Mouse (Mus musculus) hindbrain, embryonic 13.5 days (tissue): ENCODE measurements at regions not wholly inside any gene's neighbourhood (a gene's known extent, or its start where the extent isn't known, plus 50 kb on each side); places are given as distances from the start of the nearest gene placed in this dataset.

Source experiments
- ATAC-seq: fragments of 200-750 bp; cut with Nextera tagmentation; 2 replicates; pipeline ENCODE4 v1.8.0; 2017; ENCODE audit warnings: moderate TSS enrichment; ENCODE audit not compliant: low FRiP score
- H3K27ac ChIP-seq: fragments of 300-500 bp; sonication (generic); 2 replicates; pipeline ENCODE4 v1.5.1; 2015; ENCODE audit warnings: inconsistent platforms, mild to moderate bottlenecking, moderate library complexity
- H3K27me3 ChIP-seq: fragments of 300-500 bp; sonication (generic); 2 replicates; pipeline ENCODE4 v1.6.1; 2015; ENCODE audit warnings: mild to moderate bottlenecking, inconsistent platforms
- H3K36me3 ChIP-seq: fragments of 300-500 bp; sonication (generic); 2 replicates; pipeline ENCODE4 v1.6.1; 2015; ENCODE audit warnings: mild to moderate bottlenecking, inconsistent platforms
- H3K4me1 ChIP-seq: fragments of 300-500 bp; sonication (generic); replicated peaks from 2 replicates; pipeline ENCODE4 v1.6.1; 2015; ENCODE audit warnings: inconsistent platforms
- H3K4me2 ChIP-seq: fragments of 300-500 bp; sonication (generic); 2 replicates; pipeline ENCODE4 v1.6.1; 2015; ENCODE audit warnings: inconsistent platforms, mild to moderate bottlenecking, moderate library complexity
- H3K4me3 ChIP-seq: fragments of 300-500 bp; sonication (generic); 2 replicates; pipeline ENCODE4 v1.5.1; 2015; ENCODE audit warnings: mild to moderate bottlenecking, inconsistent platforms
- H3K9ac ChIP-seq: fragments of 300-500 bp; sonication (generic); 2 replicates; pipeline ENCODE4 v1.6.1; 2015; ENCODE audit warnings: mild to moderate bottlenecking, inconsistent platforms
- H3K9me3 ChIP-seq: fragments of 300-500 bp; sonication (generic); 2 replicates; pipeline ENCODE4 v1.6.1; 2016; ENCODE audit warnings: inconsistent platforms
- WGBS: fragments of 180-500 bp; shearing (Covaris S2); methylation state at CpG from one replicate; pipeline ENCODE4 v1.1.7; 2015; 5-methylcytosine and 5-hydroxymethylcytosine counted together

- no peak for ATAC-seq
- no peak overlapping the region for H3K9ac ChIP-seq
- H3K4me1 ChIP-seq, result peaks cover 8% of the 10 kb centered on the region
- H3K4me3 ChIP-seq, result no peak overlapping the region
- no peak overlapping the region for H3K4me2 ChIP-seq
- no peaks in the 10 kb centered on the region for H3K27me3 ChIP-seq
- WGBS, result 73% methylated on average over 4 of the region's 4 CpGs
- no peaks in the 10 kb centered on the region for H3K36me3 ChIP-seq
- H3K9me3 ChIP-seq, result no peaks in the 10 kb centered on the region
- no peak overlapping the region for H3K27ac ChIP-seq
Observed at GRCm38 (mm10) chr12:39952854-39953253, 85.0 kb downstream of the Arl4a start.

DNA sequence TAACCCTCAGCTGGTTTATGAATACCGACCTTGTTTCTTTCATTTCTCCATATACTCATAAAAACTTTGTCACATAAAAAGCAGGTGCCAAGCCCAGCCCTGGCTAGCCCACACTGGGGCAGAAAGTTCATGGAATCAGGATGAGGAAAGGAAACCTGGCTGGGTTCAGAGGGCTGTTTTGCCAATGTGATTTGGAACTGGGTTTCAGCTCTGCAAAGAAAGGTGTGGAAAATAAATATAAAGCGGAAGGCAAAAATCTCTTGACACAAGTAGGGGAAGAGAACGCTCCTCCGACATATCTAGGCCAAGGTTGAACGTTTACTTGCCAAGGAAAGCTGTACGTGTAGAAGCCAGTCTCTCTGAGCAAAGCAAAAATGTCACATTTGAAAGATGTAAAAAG is 85.9 kb downstream of the Arl4a start:
- peaks cover 5% of the 10 kb centered on the region; the same call in 1 of the 2 replicates for H3K4me1 ChIP-seq
- H3K27me3 ChIP-seq, result no peaks in the 10 kb centered on the region
- H3K9me3 ChIP-seq, result no peaks in the 10 kb centered on the region
- 90% methylated on average over 6 of the region's 6 CpGs for WGBS
- H3K4me3 ChIP-seq, result no peak overlapping the region
- ATAC-seq, result no peak
- no peak overlapping the region for H3K27ac ChIP-seq
- H3K9ac ChIP-seq, result no peak overlapping the region
- no peaks in the 10 kb centered on the region for H3K36me3 ChIP-seq
- no peak overlapping the region for H3K4me2 ChIP-seq

DNA sequence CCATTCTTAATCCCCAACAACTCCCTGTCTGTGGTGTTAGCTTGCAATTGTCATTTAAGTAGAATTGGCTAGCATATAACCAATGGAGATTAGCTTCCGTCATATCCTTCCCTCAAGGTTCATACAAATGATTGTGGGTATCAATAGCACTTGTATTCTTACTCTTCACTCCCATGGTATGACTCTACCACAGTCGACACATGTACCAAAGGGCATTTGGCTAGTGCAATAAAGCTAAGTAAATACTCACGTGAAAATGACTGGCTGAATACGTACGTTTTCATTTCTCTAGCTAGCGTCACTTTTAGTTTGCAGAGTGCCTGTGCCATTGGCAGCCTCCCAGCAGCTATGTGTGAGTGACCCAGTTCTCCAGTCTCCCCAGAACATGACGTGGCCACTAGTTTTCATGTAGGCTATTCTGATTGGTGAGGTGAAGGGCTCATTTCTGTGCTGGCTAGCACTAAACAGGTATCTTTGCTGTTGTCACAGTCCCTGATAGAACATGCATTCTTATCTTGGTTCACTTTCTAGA is 87.5 kb downstream of the Arl4a start:
- ATAC-seq, result no peak
- H3K4me1 ChIP-seq, result no peaks in the 10 kb centered on the region
- H3K36me3 ChIP-seq, result no peaks in the 10 kb centered on the region
- H3K4me3 ChIP-seq, result no peak overlapping the region
- H3K27me3 ChIP-seq, result no peaks in the 10 kb centered on the region
- H3K4me2 ChIP-seq, result no peak overlapping the region
- no peaks in the 10 kb centered on the region for H3K9me3 ChIP-seq
- 92% methylated on average over 7 of the region's 7 CpGs for WGBS
- no peak overlapping the region for H3K27ac ChIP-seq
- H3K9ac ChIP-seq, result no peak overlapping the region

DNA sequence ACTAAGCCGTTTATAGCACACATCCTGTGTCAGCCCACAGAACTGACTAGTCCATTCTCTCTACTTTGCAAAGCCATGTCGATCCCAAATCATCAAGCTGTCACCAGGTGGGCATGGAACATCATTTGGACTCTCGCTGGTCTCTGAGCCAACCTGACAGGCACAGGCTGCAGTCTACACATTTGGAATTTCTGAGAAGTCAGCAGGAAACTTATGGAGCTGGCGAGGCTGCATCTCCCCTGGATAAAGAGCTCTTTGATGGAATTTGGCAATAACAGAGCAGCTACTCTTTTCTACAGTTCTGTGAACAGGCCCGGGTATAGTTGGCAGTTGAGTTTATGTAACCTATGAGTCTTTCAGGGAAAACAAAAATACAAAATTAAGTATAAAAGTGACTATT is 94.9 kb downstream of the Arl4a start:
- Histone ChIP-seq H3K9ac (no peak overlapping the region), H3K4me3 (no peak overlapping the region), H3K4me1 (no peaks in the 10 kb centered on the region; the same call in 1 of the 2 replicates), H3K36me3 (no peaks in the 10 kb centered on the region), H3K27ac (no peak overlapping the region), H3K9me3 (no peaks in the 10 kb centered on the region), H3K27me3 (no peaks in the 10 kb centered on the region), H3K4me2 (no peak overlapping the region)
- 74% methylated on average over 5 of the region's 5 CpGs for WGBS
- no peak for ATAC-seq

GRCm38 (mm10) chr12:39941162-39941561 is 96.7 kb downstream of the Arl4a start:
- Histone ChIP-seq H3K4me2 (no peak overlapping the region), H3K4me3 (no peak overlapping the region), H3K27me3 (no peaks in the 10 kb centered on the region), H3K27ac (no peak overlapping the region), H3K4me1 (no peaks in the 10 kb centered on the region; the same call in 1 of the 2 replicates), H3K9ac (no peak overlapping the region), H3K36me3 (no peaks in the 10 kb centered on the region), H3K9me3 (no peaks in the 10 kb centered on the region)
- no peak for ATAC-seq
- 94% methylated on average over 1 of the region's 1 CpGs for WGBS

DNA sequence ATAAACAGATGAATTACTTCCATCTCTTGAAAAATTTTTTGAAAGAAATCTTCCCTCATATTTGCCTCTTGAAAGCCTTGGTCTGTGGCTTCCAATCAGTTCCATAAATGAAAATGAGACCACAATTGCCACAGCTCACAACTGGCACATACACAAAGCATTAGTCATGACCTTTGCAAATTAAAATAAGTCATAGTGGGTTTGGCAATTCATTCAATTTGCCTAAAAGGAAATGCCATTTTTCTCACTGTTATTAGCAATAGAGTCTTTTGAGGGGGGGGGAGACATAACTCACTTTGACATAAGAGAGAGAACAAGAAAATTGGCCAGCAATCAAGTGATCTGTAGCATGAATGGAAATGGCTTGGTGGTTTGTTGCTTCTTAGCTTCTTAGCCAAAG is 98.8 kb downstream of the Arl4a start:
- Histone ChIP-seq H3K27me3 (no peaks in the 10 kb centered on the region), H3K4me2 (no peak overlapping the region), H3K36me3 (no peaks in the 10 kb centered on the region), H3K4me1 (no peaks in the 10 kb centered on the region; the same call in 1 of the 2 replicates), H3K4me3 (no peak overlapping the region), H3K9ac (no peak overlapping the region), H3K9me3 (no peaks in the 10 kb centered on the region), H3K27ac (no peak overlapping the region)
- no peak for ATAC-seq

GRCm38 (mm10) chr12:39938211-39938610 is 99.6 kb downstream of the Arl4a start:
- ATAC-seq, result no peak
- WGBS, result 87% methylated on average over 2 of the region's 2 CpGs

DNA sequence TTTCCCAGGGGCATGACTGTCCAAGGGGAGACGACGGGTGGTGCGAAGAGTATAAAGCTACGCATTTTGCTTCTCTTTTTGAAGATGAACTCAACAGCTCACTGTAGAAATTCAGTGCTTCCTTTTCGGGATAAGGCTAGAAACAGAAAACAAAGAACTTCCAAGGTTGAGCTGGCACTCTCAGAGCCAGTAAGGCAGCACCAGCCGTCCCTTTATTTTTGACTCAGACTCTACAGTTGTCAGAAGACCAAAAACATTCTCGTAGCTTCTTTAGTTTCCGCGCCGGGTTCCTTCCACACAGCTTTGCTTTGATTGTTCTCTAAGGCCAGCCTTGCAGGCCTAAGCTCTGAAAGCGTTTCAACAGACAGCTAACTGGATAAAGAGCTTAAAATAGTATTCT is 101.5 kb downstream of the Arl4a start:
- 67% methylated on average over 11 of the region's 11 CpGs for WGBS
- Histone ChIP-seq H3K9ac (no peak overlapping the region), H3K4me1 (no peaks in the 10 kb centered on the region), H3K4me2 (no peak overlapping the region), H3K4me3 (no peak overlapping the region), H3K27ac (no peak overlapping the region), H3K9me3 (no peaks in the 10 kb centered on the region), H3K36me3 (no peaks in the 10 kb centered on the region), H3K27me3 (no peaks in the 10 kb centered on the region)
- no peak for ATAC-seq

More at GRCm38 (mm10) chr12:39938211-39938610, 99.6 kb downstream of the Arl4a start:
- no peaks in the 10 kb centered on the region for H3K36me3 ChIP-seq
- no peak overlapping the region for H3K4me2 ChIP-seq
- no peak overlapping the region for H3K4me3 ChIP-seq
- no peak overlapping the region for H3K9ac ChIP-seq
- H3K27me3 ChIP-seq, result no peaks in the 10 kb centered on the region
- H3K27ac ChIP-seq, result no peak overlapping the region
- H3K4me1 ChIP-seq, result no peaks in the 10 kb centered on the region; the same call in 1 of the 2 replicates
- no peaks in the 10 kb centered on the region for H3K9me3 ChIP-seq

- no peak overlapping the region for H3K4me3 ChIP-seq
- H3K36me3 ChIP-seq, result no peaks in the 10 kb centered on the region
- 89% methylated on average over 12 of the region's 12 CpGs for WGBS
- H3K9ac ChIP-seq, result no peak overlapping the region
- no peaks in the 10 kb centered on the region for H3K27me3 ChIP-seq
- no peaks in the 10 kb centered on the region for H3K4me1 ChIP-seq
- H3K27ac ChIP-seq, result no peak overlapping the region
- ATAC-seq, result no peak
- no peaks in the 10 kb centered on the region for H3K9me3 ChIP-seq
- H3K4me2 ChIP-seq, result no peak overlapping the region
Observed at GRCm38 (mm10) chr12:39935775-39936174, 102.0 kb downstream of the Arl4a start.

DNA sequence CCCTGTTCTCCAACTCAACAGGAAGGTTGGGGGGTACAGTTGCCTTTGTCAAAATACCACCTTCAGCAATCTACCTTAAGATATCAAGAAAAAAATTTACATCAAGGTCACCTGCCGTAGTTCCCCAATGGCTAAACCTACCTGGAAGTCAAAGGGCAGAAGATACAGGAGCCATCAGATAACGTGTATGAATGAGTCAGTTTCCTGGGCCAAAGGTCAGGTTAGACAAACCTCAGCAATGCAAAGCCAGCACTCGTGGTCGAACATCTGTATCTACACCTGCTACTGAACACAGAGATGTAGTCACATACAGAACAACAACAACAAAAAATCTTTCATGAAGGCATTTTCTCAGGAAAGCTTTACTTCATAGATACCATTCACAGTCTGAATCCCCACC is 102.9 kb downstream of the Arl4a start:
- Histone ChIP-seq H3K9ac (no peak overlapping the region), H3K9me3 (no peaks in the 10 kb centered on the region), H3K27ac (no peak overlapping the region), H3K36me3 (no peaks in the 10 kb centered on the region), H3K27me3 (no peaks in the 10 kb centered on the region), H3K4me2 (no peak overlapping the region), H3K4me1 (no peaks in the 10 kb centered on the region), H3K4me3 (no peak overlapping the region)
- WGBS, result 88% methylated on average over 4 of the region's 4 CpGs
- ATAC-seq, result no peak

- Histone ChIP-seq H3K4me2 (no peak overlapping the region), H3K9me3 (no peaks in the 10 kb centered on the region), H3K36me3 (no peaks in the 10 kb centered on the region), H3K27me3 (no peaks in the 10 kb centered on the region), H3K9ac (no peak overlapping the region), H3K4me3 (no peak overlapping the region), H3K27ac (no peak overlapping the region), H3K4me1 (no peaks in the 10 kb centered on the region)
- ATAC-seq, result no peak
- WGBS, result 90% methylated on average over 1 of the region's 1 CpGs
Observed at GRCm38 (mm10) chr12:39931251-39931650, 106.6 kb downstream of the Arl4a start.

GRCm38 (mm10) chr12:39927902-39928301 is 109.9 kb downstream of the Arl4a start:
- ATAC-seq, result no peak
- no peaks in the 10 kb centered on the region for H3K9me3 ChIP-seq
- H3K4me2 ChIP-seq, result no peak overlapping the region
- H3K4me3 ChIP-seq, result no peak overlapping the region
- no peak overlapping the region for H3K27ac ChIP-seq
- H3K36me3 ChIP-seq, result no peaks in the 10 kb centered on the region
- H3K27me3 ChIP-seq, result no peaks in the 10 kb centered on the region
- no peaks in the 10 kb centered on the region for H3K4me1 ChIP-seq
- no peak overlapping the region for H3K9ac ChIP-seq

GRCm38 (mm10) chr12:39927014-39927413 is 110.8 kb downstream of the Arl4a start:
- ATAC-seq, result no peak

More at GRCm38 (mm10) chr12:39927014-39927413, 110.8 kb downstream of the Arl4a start:
- H3K36me3 ChIP-seq, result no peaks in the 10 kb centered on the region
- H3K9me3 ChIP-seq, result no peaks in the 10 kb centered on the region
- no peaks in the 10 kb centered on the region for H3K4me1 ChIP-seq
- H3K9ac ChIP-seq, result no peak overlapping the region
- no peak overlapping the region for H3K4me2 ChIP-seq
- WGBS, result 89% methylated on average over 8 of the region's 8 CpGs
- H3K4me3 ChIP-seq, result no peak overlapping the region
- H3K27ac ChIP-seq, result no peak overlapping the region
- no peaks in the 10 kb centered on the region for H3K27me3 ChIP-seq
